Mouse (Mus musculus): ENCODE data around the gene Tln1. TPM values are rescaled to one million over a fixed set of nuclear protein-coding genes. Genes with fewer than 3 reads are reported as not detected.

The Tln1 gene
- total and polyA plus RNA-seq, 3 experiments: 22.9 to 146 (median 112) TPM

DNA sequence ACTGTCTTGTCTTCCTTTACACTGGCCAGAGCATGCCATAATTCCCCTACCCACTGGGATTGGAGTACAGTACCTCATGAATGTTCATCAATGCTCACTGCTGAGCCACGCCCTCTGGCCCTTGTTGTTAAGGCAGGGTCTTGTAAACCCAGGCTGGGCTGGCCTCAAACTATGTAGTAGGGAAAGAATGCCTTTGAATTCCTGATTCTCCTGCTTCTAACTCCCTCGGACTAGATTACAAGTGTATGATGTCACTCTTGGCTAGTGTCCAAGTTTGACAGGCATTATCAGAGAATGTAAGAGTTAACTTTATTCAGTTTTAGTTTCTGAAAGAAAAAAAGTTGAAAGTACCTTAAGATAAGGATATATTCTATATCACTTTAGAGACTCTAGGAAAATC lies 1.7 kb upstream of the Tln1 start:
- Histone ChIP-seq H3K9ac (ENCODE audit: control insufficient read depth, low read depth, low read length, poor library complexity, severe bottlenecking) (no peak overlapping the region), H3K4me1 (ENCODE audit: control insufficient read depth in 1 of 2, insufficient read depth in 2 of 2, low read length in 2 of 2) (peaks cover 13 to 27% of the 10 kb centered on the region in 2 experiments), H3K36me3 (ENCODE audit: control insufficient read depth in 1 of 2, insufficient read depth in 2 of 2, low read length in 2 of 2) (peaks cover 0 to 21% of the 10 kb centered on the region in 2 experiments; a peak in 3 of 4 replicates), H3K27me3 (ENCODE audit: control insufficient read depth in 1 of 2, insufficient read depth in 2 of 2, low read length in 2 of 2) (no peaks in the 10 kb centered on the region), H3K9me3 (replicated peaks; ENCODE audit: insufficient read depth, low read length) (no peaks in the 10 kb centered on the region), H3K27ac (ENCODE audit: control insufficient read depth, low read depth, low read length) (peak overlapping the region; percentile 61), H3K79me2 (ENCODE audit: control insufficient read depth, insufficient read depth, low read length, poor library complexity) (peaks cover 29% of the 10 kb centered on the region), H3K4me3 (ENCODE audit: control insufficient read depth in 1 of 2, insufficient read depth in 1 of 2, low read depth in 2 of 2, low read length in 2 of 2) (no peak overlapping the region)
- TF ChIP-seq MEF2A (IDR thresholded peaks at IDR 0.05; ENCODE audit: extremely low read depth, insufficient replicate concordance, low read depth, low read length, poor library complexity, severe bottlenecking) (no peak), ETS1 (IDR thresholded peaks at IDR 0.05; ENCODE audit: low read depth, low read length) (peak; percentile 45; the same call in 1 of the 2 replicates), GATA1 (IDR thresholded peaks at IDR 0.05; ENCODE audit: low read depth, low read length) (peak; percentile 21; the same call in 1 of the 2 replicates)
- DNase-seq (ENCODE audit: low read depth, low spot score): peak; percentile 55

GRCm38 (mm10) chr4:43563601-43563875 lies 1.0 kb upstream of the Tln1 start:
- peaks cover 0 to 28% of the 10 kb centered on the region in 2 experiments; a peak in 2 of 4 replicates for H3K36me3 ChIP-seq (ENCODE audit: control insufficient read depth in 1 of 2, insufficient read depth in 2 of 2, low read length in 2 of 2)
- TF ChIP-seq NELFE (IDR thresholded peaks at IDR 0.05; ENCODE audit: low read depth, low read length) (no peak), JUND (IDR thresholded peaks at IDR 0.05; ENCODE audit: low read depth, low read length) (no peak), CHD2 (IDR thresholded peaks at IDR 0.05; ENCODE audit: low read length) (no peak), SIN3A (IDR thresholded peaks at IDR 0.05; ENCODE audit: low read length) (peak; percentile 62), UBTF (IDR thresholded peaks at IDR 0.05; ENCODE audit: borderline replicate concordance, insufficient read depth, low read depth, low read length) (no peak), GATA1 (IDR thresholded peaks at IDR 0.05; ENCODE audit: low read depth, low read length) (peak; percentile 75), KAT2A (conservative IDR thresholded peaks at IDR 0.05; ENCODE audit: low read depth, low read length) (no peak; the same call in 1 of the 2 replicates), CHD1 (IDR thresholded peaks at IDR 0.05; ENCODE audit: low read depth, low read length) (no peak), SMC3 (IDR thresholded peaks at IDR 0.05; ENCODE audit: low read depth, low read length) (no peak), USF1 (IDR thresholded peaks at IDR 0.05; ENCODE audit: low read depth, low read length) (no peak), RCOR1 (IDR thresholded peaks at IDR 0.05; ENCODE audit: low read depth, low read length) (peak; percentile 63), EP300 (IDR thresholded peaks at IDR 0.05; ENCODE audit: low read depth in 1 of 2, low read length in 2 of 2) (peak; percentile 53 to 72; a peak in 3 of 4 replicates), MAZ (IDR thresholded peaks at IDR 0.05; ENCODE audit: low read depth, low read length) (no peak)
- H3K4me3 ChIP-seq (ENCODE audit: control insufficient read depth in 1 of 2, insufficient read depth in 1 of 2, low read depth in 2 of 2, low read length in 2 of 2): peak overlapping the region; percentile 82; a peak in 3 of 4 replicates
- H3K9me3 ChIP-seq (replicated peaks; ENCODE audit: insufficient read depth, low read length): no peaks in the 10 kb centered on the region
- H3K9ac ChIP-seq (ENCODE audit: control insufficient read depth, low read depth, low read length, poor library complexity, severe bottlenecking): no peak overlapping the region; the same call in 1 of the 2 replicates
- no peak for DNase-seq (ENCODE audit: low read depth, low spot score)
- peak overlapping the region; percentile 61 for H3K27ac ChIP-seq (ENCODE audit: control insufficient read depth, low read depth, low read length)
- H3K27me3 ChIP-seq (ENCODE audit: control insufficient read depth in 1 of 2, insufficient read depth in 2 of 2, low read length in 2 of 2): no peaks in the 10 kb centered on the region
- H3K4me1 ChIP-seq (ENCODE audit: control insufficient read depth in 1 of 2, insufficient read depth in 2 of 2, low read length in 2 of 2): peaks cover 19 to 34% of the 10 kb centered on the region in 2 experiments
- H3K79me2 ChIP-seq (ENCODE audit: control insufficient read depth, insufficient read depth, low read length, poor library complexity): peaks cover 35% of the 10 kb centered on the region

Data from MEL (cell line).